Mouse (Mus musculus) G1E (cell line): ENCODE results near the gene Cap1. TPM values are rescaled to one million over a fixed set of nuclear protein-coding genes. Genes with fewer than 3 reads are reported as not detected.
A peak's percentile ranks its signal among the peaks of the same experiment; 100 is the strongest.

Experiments
- ATAC-seq: 2 replicates; pipeline ENCODE4 v1.8.0; 2016; ENCODE audit warnings: mild to moderate bottlenecking; ENCODE audit not compliant: insufficient number of reproducible peaks, poor library complexity, low FRiP score, severe bottlenecking; ENCODE audit errors: extremely low read depth
- DNase-seq: peaks from one replicate; pipeline ENCODE4 v3.0.0; 2012; ENCODE audit warnings: low spot score
- H3K27me3 ChIP-seq: 2 replicates; pipeline ENCODE4 v1.6.1; 2012; ENCODE audit warnings: mild to moderate bottlenecking, low read length, inconsistent platforms; ENCODE audit not compliant: insufficient read depth
- H3K36me3 ChIP-seq: replicated peaks from 2 replicates; pipeline ENCODE3; 2012; ENCODE audit warnings: mild to moderate bottlenecking, inconsistent platforms
- H3K4me1 ChIP-seq: 2 replicates; pipeline ENCODE4 v1.6.1; 2012; ENCODE audit warnings: low read depth, low read length, inconsistent platforms, mixed read lengths; ENCODE audit not compliant: insufficient read depth
- H3K4me3 ChIP-seq: 2 replicates; pipeline ENCODE4 v1.5.1; 2012; ENCODE audit warnings: low read depth, mild to moderate bottlenecking, inconsistent platforms, low read length, moderate library complexity, mixed read lengths
- H3K9me3 ChIP-seq: replicated peaks from 2 replicates; pipeline ENCODE4 v1.6.1; 2012; ENCODE audit warnings: inconsistent platforms
- CTCF ChIP-seq: IDR thresholded peaks from 2 replicates; pipeline ENCODE4 v1.5.1; 2012; ENCODE audit warnings: low read depth, low read length, inconsistent platforms, mixed read lengths
- GATA1 ChIP-seq: IDR thresholded peaks from 2 replicates; pipeline ENCODE4 v1.6.1; 2012; ENCODE audit warnings: borderline replicate concordance, low read length, inconsistent platforms, mixed read lengths
- GATA2 ChIP-seq: IDR thresholded peaks from 2 replicates; pipeline ENCODE4 v1.6.1; 2012; ENCODE audit warnings: low read depth, low read length, inconsistent platforms, borderline replicate concordance
- POLR2AphosphoS5 ChIP-seq: IDR thresholded peaks from 2 replicates; pipeline ENCODE4 v1.6.1; 2012; ENCODE audit warnings: low read depth, low read length, inconsistent platforms; ENCODE audit not compliant: insufficient replicate concordance
- TAL1 ChIP-seq: conservative IDR thresholded peaks from 2 replicates; pipeline ENCODE4 v1.6.1; 2012; ENCODE audit warnings: low read depth, low read length, inconsistent platforms, mixed read lengths
- polyA plus RNA-seq: library from polyadenylated mRNA; stranded (reverse); fragments of >175 nt; gene quantifications from 2 replicates; pipeline ENCODE4 v1.2.3, GENCODE M21; 2012
- total RNA-seq, 2 experiments: library from RNA; stranded (forward) in 1 of 2; stranded (reverse) in 1 of 2; fragments of 200-1000 nt in 1 of 2; fragments of >200 nt in 1 of 2; fragmentation: Nextera tagmentation in 1 of 2; gene quantifications; 2 replicates each; pipeline ENCODE4 v1.2.3; 2014 to 2017

The Cap1 gene
- total and polyA plus RNA-seq, 3 experiments: 28.2 to 256 (median 186) TPM

DNA sequence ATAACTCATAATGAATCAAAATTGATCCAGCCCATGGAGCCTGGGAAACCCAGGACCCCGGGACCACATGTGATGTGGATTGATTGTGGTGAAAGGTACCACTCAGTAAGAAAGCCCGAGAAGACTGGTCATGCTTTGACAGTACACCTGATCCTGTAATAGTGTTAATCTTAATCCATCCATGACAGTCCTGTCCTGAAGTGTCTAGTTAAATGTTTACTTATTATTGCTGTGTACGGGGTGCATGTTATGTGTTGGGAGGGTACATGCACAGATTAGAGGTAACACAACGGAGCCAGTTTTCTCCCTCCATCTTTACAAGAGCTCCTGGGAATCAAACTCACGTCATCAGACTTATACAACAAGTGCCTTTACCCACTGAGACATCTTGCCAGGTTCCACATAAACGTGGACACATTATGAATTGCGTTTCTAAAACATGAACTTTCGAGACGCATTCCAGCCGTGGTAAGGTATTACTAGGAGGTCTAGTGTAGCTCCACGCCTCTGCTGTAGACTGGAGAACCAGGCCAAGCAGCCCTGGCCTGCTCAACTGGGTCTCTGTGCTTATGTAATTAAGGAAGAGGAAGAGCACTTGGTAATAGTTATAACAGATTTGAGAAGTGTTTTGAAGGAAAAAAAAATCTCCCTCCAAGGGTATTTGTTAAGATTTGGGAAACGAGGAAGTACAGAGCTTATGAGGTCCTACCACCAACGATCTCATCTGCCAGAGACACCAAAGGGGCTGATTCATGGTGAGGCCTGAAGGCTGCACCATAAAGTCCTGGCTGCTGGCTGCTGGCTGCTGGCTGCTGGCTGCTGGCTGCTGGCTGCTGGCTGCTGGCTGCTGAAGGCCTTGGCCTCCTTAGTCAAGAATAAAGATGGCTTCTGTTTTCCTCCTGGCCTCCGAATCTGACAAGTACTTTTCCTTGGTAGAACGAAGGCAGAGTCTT is 37.8 kb upstream of the Cap1 start:
- ATAC-seq: no peak; the same call in 1 of the 2 replicates

DNA sequence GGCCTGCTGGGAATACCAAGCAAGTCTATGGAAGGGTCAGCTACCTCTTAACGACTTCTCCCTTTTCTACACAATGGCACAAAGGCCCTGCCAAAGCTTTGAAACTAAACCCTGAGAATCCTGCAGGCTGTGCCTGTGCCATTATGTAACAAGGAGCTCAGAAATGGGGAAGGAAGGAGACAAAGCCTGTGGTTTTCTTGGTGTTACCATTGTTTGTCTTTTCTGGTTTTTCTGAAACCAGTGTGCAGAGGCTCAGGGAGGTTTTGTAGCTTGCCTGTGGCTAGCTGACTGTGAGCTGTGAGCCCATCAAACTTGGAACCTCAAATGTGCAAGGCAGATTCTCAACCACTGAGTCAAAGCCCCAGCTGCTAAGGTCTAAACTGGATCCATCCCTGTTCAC is 37.0 kb upstream of the Cap1 start:
- H3K4me3 ChIP-seq: no peak overlapping the region
- DNase-seq (no peak), ATAC-seq (no peak)
- H3K4me1 ChIP-seq: no peaks in the 10 kb centered on the region; the same call in 1 of the 2 replicates
- H3K9me3 ChIP-seq: no peaks in the 10 kb centered on the region
- no peaks in the 10 kb centered on the region; the same call in 1 of the 2 replicates for H3K27me3 ChIP-seq
- no peaks in the 10 kb centered on the region for H3K36me3 ChIP-seq
- TF ChIP-seq GATA1 (no peak), CTCF (no peak), GATA2 (no peak), POLR2AphosphoS5 (no peak), TAL1 (no peak)

More for the DNA sequence above, 37.8 kb upstream of the Cap1 start:
- Histone ChIP-seq H3K9me3 (no peaks in the 10 kb centered on the region), H3K36me3 (no peaks in the 10 kb centered on the region), H3K27me3 (no peaks in the 10 kb centered on the region; the same call in 1 of the 2 replicates), H3K4me1 (no peaks in the 10 kb centered on the region; the same call in 1 of the 2 replicates), H3K4me3 (no peak overlapping the region)
- TF ChIP-seq CTCF (no peak), TAL1 (no peak), GATA1 (no peak), GATA2 (no peak), POLR2AphosphoS5 (no peak)
- no peak for DNase-seq

DNA sequence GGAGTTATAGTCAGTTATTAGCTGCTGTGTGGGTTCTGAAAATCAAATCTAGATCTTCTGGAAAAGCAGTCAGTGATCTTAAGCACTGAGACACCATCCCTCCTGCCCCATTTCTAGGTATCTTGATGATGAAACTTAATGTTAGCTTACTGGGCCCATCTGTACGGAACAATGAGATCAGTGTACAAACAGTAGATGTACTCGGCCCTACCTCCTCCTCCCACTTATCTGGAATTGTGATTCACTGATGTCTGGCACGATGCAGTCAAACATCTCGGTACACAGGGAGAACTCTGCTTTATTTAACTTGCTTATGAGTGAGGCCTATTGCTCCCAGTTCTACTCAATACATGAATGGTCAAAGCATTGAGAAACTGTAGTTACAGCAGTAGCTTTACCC is 30.1 kb upstream of the Cap1 start:
- peaks cover 6% of the 10 kb centered on the region; the same call in 1 of the 2 replicates for H3K9me3 ChIP-seq
- DNase-seq: no peak
- H3K4me1 ChIP-seq: no peaks in the 10 kb centered on the region
- no peaks in the 10 kb centered on the region for H3K27me3 ChIP-seq
- no peak for ATAC-seq
- H3K36me3 ChIP-seq: no peaks in the 10 kb centered on the region
- TF ChIP-seq POLR2AphosphoS5 (no peak), CTCF (no peak), GATA1 (no peak), GATA2 (no peak), TAL1 (no peak)
- no peak overlapping the region for H3K4me3 ChIP-seq

DNA sequence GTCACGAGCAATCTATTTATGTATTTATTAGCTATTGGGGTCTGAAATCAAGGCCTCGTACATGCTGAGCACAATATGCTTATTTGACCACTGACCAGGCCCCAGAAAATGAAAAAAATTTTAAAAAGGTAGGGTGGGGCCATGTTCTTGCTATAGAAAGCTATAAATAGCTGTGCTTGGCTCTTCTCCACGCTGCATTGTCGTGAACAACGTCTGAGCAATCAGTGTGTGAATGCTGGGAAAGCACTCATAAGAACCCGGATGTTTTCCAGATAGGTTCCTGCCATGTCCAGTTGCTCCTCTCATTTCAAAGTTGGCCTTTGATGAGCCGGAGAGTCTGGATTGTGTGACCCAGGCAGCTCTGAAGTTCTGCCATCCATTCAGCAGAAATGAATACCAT is 28.3 kb upstream of the Cap1 start:
- ATAC-seq (no peak), DNase-seq (no peak)
- H3K27me3 ChIP-seq: no peaks in the 10 kb centered on the region
- peaks cover 6% of the 10 kb centered on the region; the same call in 1 of the 2 replicates for H3K9me3 ChIP-seq
- no peaks in the 10 kb centered on the region for H3K36me3 ChIP-seq
- TF ChIP-seq GATA2: no peak
- TF ChIP-seq GATA1: no peak
- TF ChIP-seq TAL1: no peak
- TF ChIP-seq CTCF: no peak
- TF ChIP-seq POLR2AphosphoS5: no peak
- no peak overlapping the region for H3K4me3 ChIP-seq
- H3K4me1 ChIP-seq: no peaks in the 10 kb centered on the region

DNA sequence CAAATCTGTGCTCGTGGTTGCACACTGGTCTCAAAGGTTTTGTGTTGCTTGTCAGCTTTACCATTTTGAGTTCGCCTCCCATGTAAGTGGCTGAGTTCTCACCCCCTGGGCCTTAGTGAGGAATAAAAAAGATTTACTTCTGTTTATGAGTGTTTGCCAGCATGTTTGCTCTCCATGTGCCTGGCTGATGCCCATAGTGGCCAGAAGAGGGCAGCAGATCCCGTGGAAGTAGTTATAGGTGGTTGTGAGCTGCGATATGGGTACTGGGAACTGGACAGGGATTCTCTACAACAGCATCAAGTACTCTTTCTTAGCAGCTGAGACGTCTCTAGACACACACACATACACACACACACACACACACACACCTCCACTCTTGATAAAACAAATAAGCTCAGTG is 26.8 kb upstream of the Cap1 start:
- TF ChIP-seq CTCF (peak; percentile 54; the same call in 1 of the 2 replicates), GATA2 (no peak)
- H3K27me3 ChIP-seq: no peaks in the 10 kb centered on the region
- no peaks in the 10 kb centered on the region for H3K36me3 ChIP-seq
- peaks cover 8% of the 10 kb centered on the region; the same call in 1 of the 2 replicates for H3K9me3 ChIP-seq
- no peaks in the 10 kb centered on the region for H3K4me1 ChIP-seq
- ATAC-seq: no peak
- no peak for DNase-seq
- H3K4me3 ChIP-seq: no peak overlapping the region

DNA sequence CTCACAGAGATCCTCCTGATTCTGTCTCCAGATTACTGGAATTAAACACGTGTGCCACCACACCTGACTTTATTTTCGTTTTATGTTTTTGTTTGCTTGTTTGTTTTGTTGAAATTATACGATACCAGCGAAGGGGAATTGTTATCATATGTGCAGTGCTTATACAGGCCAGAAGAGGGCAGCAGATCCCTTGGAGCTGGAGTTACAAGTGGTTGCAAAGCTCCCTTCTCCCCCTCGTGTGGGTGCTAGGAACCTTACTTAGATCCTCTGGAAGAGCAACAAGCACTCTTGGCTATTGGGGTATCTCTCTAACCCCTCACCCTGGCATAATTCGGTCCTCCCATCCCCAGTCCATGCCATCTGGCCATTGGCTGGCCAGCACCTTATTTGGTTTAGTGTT is 24.7 kb upstream of the Cap1 start:
- H3K4me3 ChIP-seq: no peak overlapping the region
- H3K9me3 ChIP-seq: peaks cover 7% of the 10 kb centered on the region; the same call in 1 of the 2 replicates
- H3K27me3 ChIP-seq: no peaks in the 10 kb centered on the region
- ATAC-seq: peak; percentile 40; the same call in 1 of the 2 replicates
- H3K4me1 ChIP-seq: no peaks in the 10 kb centered on the region
- no peaks in the 10 kb centered on the region for H3K36me3 ChIP-seq
- DNase-seq: no peak
- TF ChIP-seq CTCF (peak; percentile 50; the same call in 1 of the 2 replicates), TAL1 (no peak), GATA1 (no peak)
